Mouse (Mus musculus): ENCODE results near the gene Unc119. TPM values are rescaled to one million over a fixed set of nuclear protein-coding genes. Genes with fewer than 3 reads are reported as not detected.

Gene Unc119
- total RNA-seq, 2 experiments from 2014 or later = 8.4 to 10.5 TPM

DNA sequence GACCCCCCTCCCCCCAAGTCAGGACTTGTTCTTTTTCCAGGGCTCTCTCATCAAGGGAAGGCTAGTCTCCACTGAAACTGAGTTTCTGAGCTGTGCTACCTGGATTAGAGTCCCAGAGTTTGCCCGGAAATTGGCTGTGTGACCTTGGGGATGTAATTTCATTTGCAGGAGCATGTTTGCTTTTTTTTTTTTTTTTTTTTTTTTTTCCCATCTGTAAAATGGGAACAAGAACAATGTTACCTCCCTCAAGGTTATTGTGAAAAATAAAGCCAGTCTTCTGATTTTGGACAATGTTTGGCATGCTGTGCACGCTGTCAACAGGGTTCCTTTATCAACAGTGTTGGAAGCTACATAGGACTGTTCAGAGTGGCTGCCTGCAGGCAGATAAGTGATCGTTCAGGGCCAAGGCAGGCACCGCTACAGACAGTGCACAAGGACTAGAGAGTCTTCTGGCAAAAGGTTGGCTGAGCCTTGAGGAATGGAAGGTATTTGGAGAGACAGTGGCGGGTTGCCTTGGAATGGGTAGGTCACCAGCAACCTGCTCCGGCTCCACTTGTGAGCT is 1.1 kb downstream of the Unc119 start:
- no peak for DNase-seq

DNA sequence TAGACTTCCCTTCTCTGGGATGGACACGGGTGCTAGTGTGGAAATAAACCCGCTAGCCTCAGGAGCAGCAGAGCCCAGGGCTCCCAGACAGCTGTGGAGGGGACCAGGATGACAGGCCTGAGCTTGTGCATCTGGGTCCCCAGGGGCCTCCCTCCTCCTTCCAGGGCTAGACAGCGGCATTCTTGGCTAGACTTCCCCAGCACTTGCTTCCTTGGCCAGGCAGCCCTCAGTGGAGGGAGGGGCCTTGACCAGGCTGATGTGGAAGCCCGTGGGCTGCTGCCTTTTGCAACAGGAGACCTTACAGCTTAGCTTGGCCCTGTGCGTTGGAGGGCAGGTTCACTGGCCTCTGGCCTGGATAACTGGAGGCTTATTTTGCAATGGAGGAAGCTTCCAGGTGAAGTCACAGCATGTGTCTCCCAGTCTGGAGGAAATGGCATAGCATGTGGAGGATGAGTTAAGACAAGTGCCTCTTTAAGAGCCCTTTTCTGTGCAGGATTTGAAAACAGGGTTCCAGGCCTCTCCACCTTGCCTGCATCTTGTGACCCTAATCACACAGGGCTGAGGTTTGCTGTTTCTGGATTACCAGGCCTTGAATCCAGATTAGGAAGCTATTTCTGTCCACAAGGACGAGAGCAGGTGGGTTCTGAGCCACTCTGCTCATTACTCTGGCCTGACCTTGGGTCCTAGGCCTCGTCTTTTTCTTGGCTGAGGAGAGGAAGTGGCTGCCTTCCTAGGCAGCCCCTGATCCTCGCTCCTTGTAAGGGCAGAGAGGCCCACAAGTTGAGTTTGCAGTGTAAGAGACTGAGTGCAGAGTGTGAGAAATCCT is 1.8 kb downstream of the Unc119 start:
- peak; percentile 81 for DNase-seq

GRCm38 (mm10) chr11:78345801-78346200 is 2.5 kb downstream of the Unc119 start:
- DNase-seq = no peak

- no peak for DNase-seq
Measured at GRCm38 (mm10) chr11:78346326-78347069, 3.2 kb downstream of the Unc119 start.

DNA sequence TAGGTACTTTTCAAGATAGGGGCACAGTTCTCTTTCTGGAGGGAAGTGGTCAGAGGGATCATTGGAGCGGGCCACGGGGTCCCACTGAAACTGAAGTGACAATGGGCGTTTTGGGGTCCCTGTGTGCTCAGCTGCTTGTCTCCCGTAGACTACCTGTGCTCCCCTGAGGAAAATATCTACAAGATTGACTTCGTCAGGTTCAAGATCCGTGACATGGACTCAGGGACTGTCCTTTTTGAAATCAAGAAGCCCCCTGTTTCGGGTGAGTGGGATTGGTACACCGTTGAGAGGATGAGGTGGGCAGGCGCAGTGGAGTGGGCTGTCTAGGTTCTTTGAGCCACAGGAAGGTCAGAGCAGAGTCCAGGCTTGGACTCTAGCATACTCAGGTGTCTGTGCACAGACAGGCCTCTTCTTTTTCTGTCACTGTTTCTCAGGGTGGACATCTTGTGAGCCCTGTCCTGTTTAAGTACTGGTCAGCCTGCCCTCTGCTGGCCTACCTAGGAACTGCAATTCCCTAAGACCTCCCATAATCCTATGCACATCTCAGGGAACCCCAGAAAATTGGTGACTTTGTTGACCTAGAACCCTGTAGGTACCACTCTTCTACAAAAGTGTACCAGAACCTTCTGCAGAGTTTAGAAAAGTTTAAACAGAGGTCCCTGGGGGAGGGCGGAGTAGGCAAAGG is 3.9 kb downstream of the Unc119 start:
- DNase-seq = peak; percentile 37

GRCm38 (mm10) chr11:78347908-78348307 is 4.6 kb downstream of the Unc119 start:
- DNase-seq = no peak

DNA sequence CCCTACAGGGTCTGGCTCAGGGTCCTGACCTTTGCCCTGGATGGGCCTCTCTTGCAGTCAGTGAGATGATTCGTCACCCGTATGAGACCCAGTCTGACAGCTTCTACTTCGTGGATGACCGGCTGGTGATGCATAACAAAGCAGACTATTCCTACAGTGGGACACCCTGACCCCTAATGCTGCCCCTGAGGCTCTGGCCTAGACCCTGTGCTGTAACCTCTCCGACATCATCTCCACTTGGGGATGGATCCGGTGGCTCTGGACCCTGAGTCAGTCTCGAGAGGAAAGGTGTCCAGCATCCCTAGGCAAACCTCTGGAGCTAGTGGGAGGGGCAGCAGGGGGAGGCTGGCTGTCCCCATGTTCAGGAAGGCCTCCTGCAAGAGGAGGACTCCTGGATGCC is 5.2 kb downstream of the Unc119 start:
- DNase-seq = no peak

- DNase-seq = no peak
Measured at GRCm38 (mm10) chr11:78349441-78350358, 6.4 kb downstream of the Unc119 start.

GRCm38 (mm10) chr11:78353081-78353480 is 9.8 kb downstream of the Unc119 start:
- DNase-seq = no peak

- DNase-seq = no peak
Measured at GRCm38 (mm10) chr11:78354905-78355304, 11.6 kb downstream of the Unc119 start.

- DNase-seq = no peak
Measured at GRCm38 (mm10) chr11:78355471-78356238, 12.4 kb downstream of the Unc119 start.

GRCm38 (mm10) chr11:78358330-78359007 is 15.2 kb downstream of the Unc119 start:
- DNase-seq = no peak

GRCm38 (mm10) chr11:78360125-78360788 is 17.0 kb downstream of the Unc119 start:
- DNase-seq = peak; percentile 48

DNA sequence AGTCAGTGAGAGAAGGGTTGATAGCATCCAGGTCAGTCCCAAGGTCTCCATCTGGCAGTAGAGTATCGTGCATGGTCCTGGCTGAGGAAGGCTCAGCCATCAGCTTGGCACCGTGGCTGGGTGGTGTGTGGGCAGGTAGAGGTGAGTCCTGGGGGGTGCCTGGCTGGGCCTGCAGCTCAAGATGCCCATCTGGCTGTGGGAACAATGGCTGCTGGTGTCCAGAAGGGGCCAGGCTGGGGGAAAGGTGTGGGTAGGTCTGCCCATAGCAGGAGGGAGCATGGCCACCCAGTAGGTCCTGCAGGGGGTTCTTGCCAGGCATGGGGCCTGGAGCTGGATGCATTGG is 17.5 kb downstream of the Unc119 start:
- no peak for DNase-seq

- DNase-seq = no peak
Measured at GRCm38 (mm10) chr11:78363309-78364007, 20.2 kb downstream of the Unc119 start.

DNA sequence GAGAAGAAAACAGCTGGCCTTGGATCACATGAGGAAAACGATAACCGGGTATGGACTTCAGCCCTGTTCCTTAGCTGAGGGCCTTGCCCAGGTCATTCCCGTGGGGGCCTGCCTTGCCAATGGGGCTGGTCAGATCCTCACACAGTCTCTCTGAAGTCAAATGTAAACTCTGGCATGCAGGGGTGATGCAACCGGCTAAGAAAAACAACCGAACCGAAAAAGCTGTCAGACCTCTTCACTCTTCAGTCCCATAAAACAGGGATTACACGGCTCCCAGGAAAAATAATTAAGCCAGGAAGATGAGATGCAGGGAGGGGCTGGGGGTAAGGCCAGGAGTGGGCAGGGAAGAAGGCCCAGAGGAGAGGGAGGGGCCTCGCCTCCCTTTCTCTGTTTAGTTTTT is 20.8 kb downstream of the Unc119 start:
- no peak for DNase-seq

GRCm38 (mm10) chr11:78367456-78368225 is 24.4 kb downstream of the Unc119 start:
- DNase-seq = no peak

- no peak for DNase-seq
Measured at GRCm38 (mm10) chr11:78370389-78370788, 27.1 kb downstream of the Unc119 start.

Measured in gastrocnemius, postnatal 25 days (tissue).